Mouse (Mus musculus) G1E (cell line): ENCODE measurements around the gene Ankrd23.

ENCODE experiments used
- CTCF ChIP-seq: IDR thresholded peaks from 2 replicates; pipeline ENCODE4 v1.5.1; 2012; ENCODE audit warnings: low read depth, low read length, inconsistent platforms, mixed read lengths
- POLR2AphosphoS5 ChIP-seq: IDR thresholded peaks from 2 replicates; pipeline ENCODE4 v1.6.1; 2012; ENCODE audit warnings: low read depth, low read length, inconsistent platforms; ENCODE audit not compliant: insufficient replicate concordance

- TF ChIP-seq CTCF: no peak
- no peak for TF ChIP-seq POLR2AphosphoS5
Measured at GRCm38 (mm10) chr1:36526903-36527302, 9.8 kb downstream of the Ankrd23 start.
